Mouse (Mus musculus): Measurements from ENCODE around the gene Ankrd10.

DNA sequence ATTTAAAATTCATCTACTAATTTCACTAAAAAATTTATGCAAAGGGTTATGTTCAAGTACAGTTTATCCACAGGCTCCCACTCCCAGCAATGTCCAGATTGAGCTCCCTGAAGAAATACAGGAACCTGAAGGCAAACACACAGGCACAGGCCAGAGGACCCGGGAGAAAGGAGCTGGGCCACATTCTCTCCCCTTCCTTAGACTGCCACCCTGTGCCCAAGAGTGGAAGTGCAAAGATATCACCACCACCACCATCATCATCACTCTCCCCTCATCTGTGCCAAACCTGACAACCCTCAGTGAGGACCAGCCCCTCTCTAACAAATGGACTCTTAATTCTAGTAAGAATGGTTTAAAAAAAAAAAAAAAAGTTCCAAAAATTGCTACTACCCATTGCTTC lies 19.3 kb downstream of the Ankrd10 start:
- TF ChIP-seq CTCF (conservative IDR thresholded peaks at IDR 0.05; ENCODE audit: insufficient read depth, insufficient read length, low read depth, low read length) (peak; percentile 78), POLR2A (IDR thresholded peaks at IDR 0.05; ENCODE audit: low read depth, low read length) (no peak)

Data from kidney, adult 2 months (tissue).